Mouse (Mus musculus) layer of hippocampus, adult 8-10 months (tissue): ENCODE measurements around the gene Saa4. TPM values are rescaled to one million over a fixed set of nuclear protein-coding genes. Genes with fewer than 3 reads are reported as not detected.
"Not testable (repeated sequence)": the region's sequence is repeated elsewhere in the genome, so short reads cannot be mapped to it uniquely, and the experiment has no call there.

Experiments used
- DNase-seq, 2 experiments: peaks; one replicate each; pipeline ENCODE4 v3.0.0; 2022; ENCODE audit warnings: low spot score in 2 of 2
- total RNA-seq, 4 experiments: library from RNA; stranded (reverse); gene quantifications; 2 replicates each; pipeline ENCODE4 v1.2.4; 2022

Saa4 gene
- total RNA-seq, 4 experiments from 2014 or later, result not detected

- DNase-seq, result no peak
These were observed 15.5 kb downstream of the Saa4 start for GRCm38 (mm10) chr7:46716897-46717296.

DNA sequence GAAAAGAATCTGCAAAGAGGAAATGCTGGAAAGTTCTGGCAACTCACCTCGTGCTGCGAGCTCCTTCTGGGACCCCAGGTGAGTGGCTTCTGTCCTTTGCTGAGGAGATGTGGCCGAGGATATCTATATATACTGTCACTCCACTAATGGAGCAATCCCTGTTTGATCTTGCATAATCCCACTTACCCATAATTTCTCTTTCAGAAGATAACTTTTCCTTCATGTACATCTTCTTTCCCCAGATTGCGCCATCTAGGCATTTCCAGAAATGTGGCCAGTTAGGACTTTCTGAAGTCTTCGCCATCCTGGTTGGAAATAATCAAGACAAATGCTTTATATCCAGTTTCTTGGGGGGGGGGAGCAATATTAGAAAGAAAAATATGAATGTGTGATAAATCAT lies 16.8 kb downstream of the Saa4 start, which contains the start of gene Saa3:
Saa3 (minus strand) TSS at position 101 of the 400 bp plus-strand sequence.
- no peak for DNase-seq

- peak in 1 of 2 experiments; percentile 54 for DNase-seq
These were observed 17.9 kb downstream of the Saa4 start for GRCm38 (mm10) chr7:46714518-46714917.

- no peak for DNase-seq
These were observed 20.2 kb downstream of the Saa4 start for GRCm38 (mm10) chr7:46712250-46712649.

DNA sequence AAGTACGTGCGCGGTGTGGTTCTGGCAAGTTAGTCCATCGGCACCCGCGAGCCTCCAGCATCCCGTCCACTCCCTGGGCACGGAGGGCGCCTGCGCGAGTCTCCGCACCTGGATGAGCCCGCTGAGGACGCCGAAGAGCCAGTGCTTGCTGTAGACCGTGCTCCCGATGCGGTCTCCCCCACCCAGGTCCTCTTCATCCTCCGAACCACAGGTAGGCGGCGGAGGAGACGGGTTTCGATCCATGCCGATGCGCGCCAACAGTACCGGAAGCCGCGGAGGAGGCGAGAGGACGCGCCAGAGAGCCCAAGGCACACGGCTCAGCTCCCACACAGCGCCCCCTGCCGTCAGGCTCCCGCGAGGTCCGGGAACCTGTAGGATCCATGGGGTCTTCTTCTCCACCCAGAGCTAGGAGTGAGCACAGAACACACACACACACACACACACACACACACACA lies 22.0 kb downstream of the Saa4 start, which contains the start of gene Saal1:
Saal1 (minus strand) TSS at position 291 of the 455 bp plus-strand sequence.
- DNase-seq, result peak; percentile 39 to 73

GRCm38 (mm10) chr7:46700521-46701025 lies 31.8 kb downstream of the Saa4 start:
- DNase-seq, result no peak

- DNase-seq, result no peak
These were observed 35.6 kb downstream of the Saa4 start for GRCm38 (mm10) chr7:46696754-46697153.

DNA sequence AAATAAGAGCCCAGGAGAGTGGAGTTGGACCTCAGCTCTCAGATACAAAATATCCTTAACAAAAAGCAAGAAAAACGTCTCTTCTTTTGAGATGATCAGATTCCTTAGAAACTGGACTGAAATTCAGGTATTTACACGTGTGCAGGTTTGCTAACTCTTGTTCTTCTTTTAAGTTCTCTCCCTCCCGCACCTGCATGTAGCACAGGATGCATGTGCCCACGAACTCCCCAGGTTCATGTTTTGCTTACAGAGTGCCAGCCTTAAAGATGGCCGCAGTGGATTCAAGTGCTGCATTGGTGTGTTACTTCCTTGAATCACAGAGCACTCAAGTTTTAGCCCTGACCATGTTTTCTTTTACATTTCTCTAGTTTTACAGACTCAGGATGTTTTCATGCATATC lies 45.6 kb downstream of the Saa4 start:
- DNase-seq, result no peak

DNA sequence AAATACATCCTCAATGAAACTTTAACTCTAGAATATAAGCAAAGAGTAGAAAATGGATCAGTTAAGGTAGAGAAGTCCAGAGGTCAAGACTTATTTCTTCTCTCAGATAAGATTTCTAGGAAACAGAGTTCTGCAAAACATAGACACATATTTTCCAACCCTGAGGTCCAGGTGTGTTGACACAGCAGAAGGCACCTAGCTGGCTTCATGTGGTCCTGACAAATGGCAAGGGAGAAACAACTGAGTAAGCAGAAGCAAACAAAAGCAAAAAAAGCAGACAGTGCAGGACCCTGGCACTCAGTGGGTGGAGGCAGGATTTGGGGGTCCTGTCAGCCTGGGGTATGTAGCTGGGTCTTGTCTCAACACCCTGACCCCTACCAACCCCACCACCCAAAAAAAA lies 51.7 kb downstream of the Saa4 start:
- DNase-seq, result no peak

- DNase-seq, result not testable (repeated sequence)
These were observed 53.4 kb downstream of the Saa4 start for GRCm38 (mm10) chr7:46679044-46679443.

- no peak for DNase-seq
These were observed 54.0 kb downstream of the Saa4 start for GRCm38 (mm10) chr7:46678417-46678816.

Other genes with a start within 250 kb of the Saa4 start
- 10 to 100 TPM; 47.2 to 59.9 (median 51.2) TPM for gene Sergef, start 92.8 kb downstream of the Saa4 start, total RNA-seq
- 1 to 10 TPM in 1 of 4 experiments, under 1 TPM in 1, not detected in 2; 0.25 to 2.3 TPM for gene Tph1, start 60.1 kb downstream of the Saa4 start, total RNA-seq
- 10 to 100 TPM; 10.8 to 12.7 (median 11.2) TPM for gene Saal1, start 21.9 kb downstream of the Saa4 start, total RNA-seq
- gene Saa3, start 16.9 kb downstream of the Saa4 start, total RNA-seq, result not detected
- gene Saa1, start 10.4 kb upstream of the Saa4 start, total RNA-seq, result not detected
- not detected for gene Saa2, start 19.2 kb upstream of the Saa4 start, total RNA-seq
- 10 to 100 TPM; 15.9 to 22.1 (median 17.5) TPM for gene Hps5, start 63.5 kb upstream of the Saa4 start, total RNA-seq
- gene Gtf2h1, start 63.5 kb upstream of the Saa4 start, total RNA-seq, result 10 to 100 TPM; 34.4 to 40.6 (median 36.0) TPM
- 100 to 1,000 TPM; 286 to 315 (median 301) TPM for gene Ldha, start 108.9 kb upstream of the Saa4 start, total RNA-seq
- not detected for gene Ldhc, start 128.6 kb upstream of the Saa4 start, total RNA-seq
- 10 to 100 TPM; 60.2 to 74.6 (median 67.6) TPM for gene Tsg101, start 187.4 kb upstream of the Saa4 start, total RNA-seq
- gene Uevld, start 225.9 kb upstream of the Saa4 start, total RNA-seq, result 10 to 100 TPM; 12.3 to 24.1 (median 17.4) TPM